Mouse (Mus musculus): ENCODE measurements around the gene Setd1b. TPM values are rescaled to one million over a fixed set of nuclear protein-coding genes. Genes with fewer than 3 reads are reported as not detected.

The Setd1b gene
- polyA plus RNA-seq, 1 experiment from 2014 or later = 14.1 TPM

DNA sequence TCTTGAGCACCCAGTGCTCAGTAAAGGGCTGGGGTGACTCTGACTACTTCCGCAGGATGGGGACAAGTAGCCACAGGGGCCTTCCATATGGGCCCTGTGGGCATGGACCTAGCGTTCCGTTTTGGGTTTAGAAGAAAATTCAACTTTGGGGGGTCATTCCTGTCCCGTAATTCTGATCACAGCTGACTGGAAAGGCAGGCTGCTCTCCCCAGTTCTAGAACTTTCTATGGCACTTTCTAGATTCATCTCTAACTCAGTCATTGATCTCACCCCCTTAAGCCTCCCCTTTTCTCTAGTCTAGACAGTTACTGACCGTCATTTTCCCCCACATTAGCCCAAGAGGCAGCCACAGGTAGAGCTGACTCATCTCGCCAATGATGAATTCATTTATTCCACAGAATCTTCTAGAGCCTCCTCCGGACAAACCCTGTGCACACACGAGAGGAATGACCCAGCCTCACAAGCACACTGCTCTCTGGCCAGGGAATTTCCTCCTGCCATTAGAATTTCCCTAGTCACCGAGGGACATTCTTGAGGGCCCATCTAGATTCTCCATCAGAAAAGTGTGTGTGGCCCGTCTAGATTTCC lies 12.7 kb upstream of the Setd1b start:
- H3K27ac ChIP-seq = no peak overlapping the region
- H3K4me1 ChIP-seq (replicated peaks) = peaks cover 30% of the 10 kb centered on the region
- H3K4me3 ChIP-seq (replicated peaks) = no peak overlapping the region
- ATAC-seq = no peak
- no peak overlapping the region; the same call in 1 of the 2 replicates for H3K9ac ChIP-seq (replicated peaks)
- peaks cover 72% of the 10 kb centered on the region for H3K36me3 ChIP-seq
- no peaks in the 10 kb centered on the region for H3K27me3 ChIP-seq
- 89% methylated on average over 10 of the region's 10 CpGs for WGBS
- no peaks in the 10 kb centered on the region for H3K9me3 ChIP-seq
- H3K4me2 ChIP-seq (replicated peaks) = no peak overlapping the region

DNA sequence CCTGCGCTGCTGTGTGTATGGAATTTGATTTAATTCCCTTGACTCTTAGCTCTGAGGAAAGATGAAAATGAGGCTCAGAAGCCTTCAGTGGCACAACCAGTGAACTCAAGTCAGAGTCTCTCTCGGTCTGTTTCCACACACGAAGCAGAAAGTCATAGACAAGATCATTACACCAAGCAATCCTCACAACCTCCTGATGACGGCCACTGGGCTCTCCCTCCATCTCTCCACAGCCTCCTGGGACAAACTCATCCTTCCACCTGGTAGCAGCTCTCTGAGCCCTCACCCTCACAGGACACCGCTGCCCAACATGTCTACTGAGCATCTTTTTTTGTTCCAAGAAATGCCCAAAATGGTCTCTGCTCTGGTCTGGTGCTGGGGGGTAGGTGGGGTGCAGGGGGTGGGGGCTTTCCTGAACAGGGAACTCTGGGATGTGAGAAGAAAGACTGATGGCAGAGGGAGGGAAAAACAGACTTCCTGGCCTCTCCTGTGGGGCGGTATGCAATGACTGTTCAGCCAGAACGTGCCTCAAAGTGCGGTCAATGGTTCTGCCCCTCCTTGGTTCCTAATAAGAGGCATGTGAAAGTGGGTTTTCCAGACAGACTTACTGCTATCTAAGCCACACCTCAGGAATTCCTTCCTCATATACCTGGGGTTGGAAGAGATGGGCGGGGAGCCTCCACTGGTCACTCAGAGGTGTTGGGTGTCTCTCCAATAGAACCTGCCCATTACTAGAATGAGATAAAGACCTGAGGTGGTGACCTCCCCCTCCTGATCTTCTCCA lies 11.8 kb upstream of the Setd1b start:
- H3K27ac ChIP-seq = no peak overlapping the region
- ATAC-seq = no peak
- no peaks in the 10 kb centered on the region for H3K27me3 ChIP-seq
- H3K36me3 ChIP-seq = peaks cover 79% of the 10 kb centered on the region
- H3K4me1 ChIP-seq (replicated peaks) = peaks cover 39% of the 10 kb centered on the region
- H3K4me2 ChIP-seq (replicated peaks) = no peak overlapping the region
- no peaks in the 10 kb centered on the region for H3K9me3 ChIP-seq
- 88% methylated on average over 9 of the region's 9 CpGs for WGBS
- no peak overlapping the region for H3K4me3 ChIP-seq (replicated peaks)
- no peak overlapping the region; the same call in 1 of the 2 replicates for H3K9ac ChIP-seq (replicated peaks)

DNA sequence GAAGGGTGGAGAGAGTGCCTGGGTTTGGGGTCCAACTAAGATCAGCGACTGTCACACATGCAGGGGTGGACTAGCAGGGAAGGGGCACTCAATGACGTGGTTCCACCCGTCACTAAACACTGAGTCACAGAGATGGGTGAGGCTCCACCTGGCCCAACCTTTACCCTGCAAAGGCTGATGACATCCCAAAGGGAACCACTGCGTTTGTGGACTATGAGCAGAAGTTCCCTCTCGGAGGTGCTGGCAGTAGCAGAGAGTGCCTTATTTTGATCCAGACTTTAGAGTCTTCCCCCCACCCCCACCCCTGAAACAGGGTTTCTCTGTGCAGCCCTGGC lies 11.2 kb upstream of the Setd1b start:
- no peaks in the 10 kb centered on the region for H3K9me3 ChIP-seq
- H3K36me3 ChIP-seq = peaks cover 79% of the 10 kb centered on the region
- H3K9ac ChIP-seq (replicated peaks) = no peak overlapping the region
- no peak for ATAC-seq
- H3K27me3 ChIP-seq = no peaks in the 10 kb centered on the region
- no peak overlapping the region for H3K4me2 ChIP-seq (replicated peaks)
- 90% methylated on average over 5 of the region's 5 CpGs for WGBS
- H3K27ac ChIP-seq = no peak overlapping the region
- no peak overlapping the region for H3K4me3 ChIP-seq (replicated peaks)
- peaks cover 45% of the 10 kb centered on the region for H3K4me1 ChIP-seq (replicated peaks)

DNA sequence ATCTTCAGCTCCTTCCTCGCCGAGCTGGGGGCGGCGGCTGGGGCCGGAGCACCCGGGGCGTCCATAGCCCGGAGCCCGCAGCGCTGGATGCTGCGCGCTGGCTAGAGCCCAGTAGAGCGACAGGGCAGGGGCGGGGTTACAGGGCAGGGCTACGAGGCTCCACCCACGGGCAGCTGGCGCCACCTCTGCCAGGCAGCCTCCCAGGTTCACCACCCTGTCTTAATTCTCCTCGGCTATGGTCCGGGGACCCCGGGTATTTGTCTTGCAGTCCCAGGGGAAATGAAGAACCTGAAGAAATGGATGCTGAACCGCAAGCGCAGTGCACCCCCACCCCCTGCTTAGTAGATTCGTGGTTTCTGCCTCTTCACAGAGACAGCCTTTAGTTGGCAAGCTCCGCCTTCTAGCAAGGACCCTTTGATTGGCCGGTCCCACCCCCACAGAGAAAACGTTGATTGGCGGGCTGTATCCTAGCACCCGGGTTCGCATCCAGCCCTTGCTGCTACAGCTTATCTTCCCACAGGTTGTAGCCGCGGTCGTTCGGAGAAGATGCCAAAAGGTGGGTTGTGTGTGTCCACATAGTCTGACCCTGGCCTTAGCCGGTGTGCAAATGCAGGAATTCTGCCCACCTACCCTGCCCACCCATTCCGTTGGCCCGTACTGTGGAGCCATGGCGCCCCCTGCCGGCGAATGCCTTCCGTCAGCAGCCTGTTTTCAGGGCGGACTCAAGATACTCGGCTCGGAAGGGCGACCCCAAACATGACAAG lies 9.5 kb upstream of the Setd1b start, which contains the start of gene Rhof:
Rhof (minus strand) TSS at position 385 of the 764 bp plus-strand sequence.
- Histone ChIP-seq H3K9me3 (no peaks in the 10 kb centered on the region), H3K4me2 (replicated peaks) (peak within 1 kb of the TSS; percentile 97), H3K27me3 (no peaks in the 10 kb centered on the region), H3K27ac (peak within 1 kb of the TSS; percentile 100), H3K9ac (replicated peaks) (peak within 1 kb of the TSS; percentile 61), H3K4me3 (replicated peaks) (peak within 1 kb of the TSS; percentile 96), H3K4me1 (replicated peaks) (peaks cover 62% of the 10 kb centered on the region), H3K36me3 (peaks cover 67% of the 10 kb centered on the region)
- 3% methylated on average over 42 of the region's 44 CpGs for WGBS
- peak; percentile 47 for ATAC-seq

DNA sequence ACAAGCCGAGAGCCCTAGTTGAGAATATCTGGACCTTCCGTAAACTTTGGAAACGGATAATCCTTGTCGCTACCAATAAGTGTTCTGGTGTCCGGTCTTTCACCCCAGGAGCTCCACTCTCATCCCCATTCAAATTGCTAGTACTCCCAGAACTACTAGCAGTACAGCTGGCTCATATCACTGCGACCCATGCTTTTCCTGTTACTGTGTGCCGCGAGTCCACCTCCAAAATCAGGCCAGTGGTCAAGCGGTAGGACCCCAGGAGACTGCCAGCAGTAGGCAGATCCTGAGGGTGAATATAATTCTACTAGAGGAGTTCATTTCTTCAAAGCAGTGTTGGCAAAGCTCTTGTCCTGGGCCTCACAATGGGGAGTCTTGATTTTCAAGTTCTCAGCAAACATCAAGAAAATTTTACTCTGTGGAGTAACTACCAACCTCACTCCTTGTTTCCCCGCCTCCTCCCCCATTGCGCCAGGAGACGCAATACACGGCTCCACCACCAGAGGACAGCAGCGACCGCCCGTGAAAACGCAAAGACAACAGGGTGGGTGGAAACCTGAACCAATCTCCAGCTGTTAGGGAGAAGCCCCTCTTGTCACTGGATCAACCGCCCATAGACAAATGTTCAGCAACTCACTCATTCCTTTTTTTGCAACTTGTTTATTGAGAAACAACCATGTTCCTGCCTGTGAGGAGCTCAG lies 8.8 kb upstream of the Setd1b start:
- H3K27me3 ChIP-seq = no peaks in the 10 kb centered on the region
- peaks cover 67% of the 10 kb centered on the region for H3K4me1 ChIP-seq (replicated peaks)
- H3K36me3 ChIP-seq = peaks cover 60% of the 10 kb centered on the region
- 20% methylated on average over 18 of the region's 18 CpGs for WGBS
- H3K4me2 ChIP-seq (replicated peaks) = peak overlapping the region; percentile 97
- H3K9me3 ChIP-seq = no peaks in the 10 kb centered on the region
- ATAC-seq = no peak
- peak overlapping the region; percentile 96 for H3K4me3 ChIP-seq (replicated peaks)
- H3K9ac ChIP-seq (replicated peaks) = peak overlapping the region; percentile 100
- H3K27ac ChIP-seq = peak overlapping the region; percentile 100

DNA sequence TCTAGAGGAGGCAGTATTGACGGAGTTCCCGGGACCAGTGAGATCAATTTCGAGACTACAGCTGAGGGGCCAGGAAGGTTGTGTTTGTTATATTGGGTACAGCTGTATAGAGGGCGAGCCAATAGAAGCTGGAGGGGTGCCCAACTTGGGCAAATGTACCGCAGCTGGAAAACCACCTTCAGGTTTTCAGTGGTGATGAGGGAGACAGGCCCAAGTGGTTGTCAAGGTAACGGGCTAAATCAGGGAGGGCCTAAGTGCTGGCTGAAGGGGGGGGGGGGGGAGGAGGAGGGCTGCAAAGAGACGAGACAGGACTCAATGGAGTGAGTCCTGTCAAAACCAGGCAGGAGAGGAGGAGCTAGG lies 8.2 kb upstream of the Setd1b start:
- 12% methylated on average over 7 of the region's 7 CpGs for WGBS
- peaks cover 67% of the 10 kb centered on the region for H3K4me1 ChIP-seq (replicated peaks)
- no peak for ATAC-seq
- H3K4me2 ChIP-seq (replicated peaks) = peak overlapping the region; percentile 97
- no peaks in the 10 kb centered on the region for H3K9me3 ChIP-seq
- peak overlapping the region; percentile 96 for H3K4me3 ChIP-seq (replicated peaks)
- H3K9ac ChIP-seq (replicated peaks) = peak overlapping the region; percentile 100
- H3K27ac ChIP-seq = peak overlapping the region; percentile 100
- H3K27me3 ChIP-seq = no peaks in the 10 kb centered on the region
- H3K36me3 ChIP-seq = peaks cover 55% of the 10 kb centered on the region

DNA sequence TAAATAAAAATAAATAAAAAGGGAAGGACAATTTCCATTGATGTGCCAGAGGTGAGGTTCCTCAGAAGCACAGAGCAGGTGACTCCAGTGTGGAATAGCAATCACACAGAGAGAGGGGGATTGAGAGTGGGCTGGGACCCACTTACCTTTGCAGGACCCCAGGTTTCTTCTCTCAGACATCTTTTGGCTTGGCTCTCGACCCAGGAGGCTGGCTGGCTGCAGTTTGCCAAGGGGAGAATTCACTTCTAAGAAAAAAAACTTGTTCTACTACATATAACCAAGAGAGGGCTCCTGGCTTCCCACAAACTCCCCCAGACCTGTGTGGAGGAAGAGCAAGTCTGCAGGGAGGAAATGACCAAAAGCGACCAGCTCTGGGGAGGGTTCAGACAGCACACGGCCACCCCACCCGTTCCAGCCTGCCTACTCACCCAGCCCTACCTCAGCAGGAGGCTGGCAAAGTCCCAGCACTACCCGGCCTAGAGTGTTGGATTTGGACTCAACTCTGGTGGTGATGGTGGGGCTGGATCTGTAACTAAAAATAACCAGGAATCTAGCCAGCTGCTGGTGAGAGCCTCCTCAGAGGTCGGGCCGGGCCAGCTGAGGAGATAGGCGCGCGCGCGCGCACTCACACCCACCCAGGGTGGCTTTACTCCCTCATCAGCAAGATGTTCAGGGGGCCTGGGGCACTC lies 7.7 kb upstream of the Setd1b start:
- no peak for ATAC-seq
- Histone ChIP-seq H3K4me1 (replicated peaks) (peaks cover 67% of the 10 kb centered on the region), H3K27ac (peak overlapping the region; percentile 100), H3K36me3 (peaks cover 50% of the 10 kb centered on the region), H3K27me3 (no peaks in the 10 kb centered on the region), H3K4me3 (replicated peaks) (peak overlapping the region; percentile 96), H3K9ac (replicated peaks) (peak overlapping the region; percentile 100), H3K9me3 (no peaks in the 10 kb centered on the region), H3K4me2 (replicated peaks) (peak overlapping the region; percentile 97)
- WGBS = 19% methylated on average over 13 of the region's 13 CpGs

DNA sequence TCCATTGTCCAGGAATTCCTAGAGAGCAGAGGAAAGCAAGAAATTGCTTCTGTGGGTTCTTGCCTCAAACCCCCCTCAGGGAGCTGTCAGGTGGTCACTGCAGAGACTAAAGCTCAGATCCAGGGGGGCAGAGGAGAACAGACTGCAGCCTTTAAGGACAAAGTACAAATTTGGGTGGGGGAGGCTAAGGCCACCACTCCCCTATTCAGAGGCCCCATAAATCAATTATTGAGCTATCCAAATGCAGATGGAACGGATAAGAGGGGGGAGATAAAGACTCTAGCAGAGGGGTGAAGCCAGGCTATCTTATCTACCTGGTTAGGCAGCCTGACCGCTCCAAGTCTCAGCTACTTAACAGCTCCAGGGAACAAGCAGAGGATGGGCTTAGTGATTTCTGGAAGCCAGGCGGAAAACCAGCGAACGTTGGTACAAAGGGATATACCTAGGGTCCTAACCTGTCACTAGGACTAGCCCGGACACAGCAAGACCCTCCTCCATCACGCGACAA lies 7.1 kb upstream of the Setd1b start:
- H3K9me3 ChIP-seq = no peaks in the 10 kb centered on the region
- H3K9ac ChIP-seq (replicated peaks) = peak overlapping the region; percentile 100
- no peaks in the 10 kb centered on the region for H3K27me3 ChIP-seq
- peak overlapping the region; percentile 100 for H3K27ac ChIP-seq
- peak overlapping the region; percentile 96 for H3K4me3 ChIP-seq (replicated peaks)
- peaks cover 67% of the 10 kb centered on the region for H3K4me1 ChIP-seq (replicated peaks)
- ATAC-seq = no peak
- H3K4me2 ChIP-seq (replicated peaks) = peak overlapping the region; percentile 97
- H3K36me3 ChIP-seq = peaks cover 44% of the 10 kb centered on the region
- 19% methylated on average over 8 of the region's 8 CpGs for WGBS

DNA sequence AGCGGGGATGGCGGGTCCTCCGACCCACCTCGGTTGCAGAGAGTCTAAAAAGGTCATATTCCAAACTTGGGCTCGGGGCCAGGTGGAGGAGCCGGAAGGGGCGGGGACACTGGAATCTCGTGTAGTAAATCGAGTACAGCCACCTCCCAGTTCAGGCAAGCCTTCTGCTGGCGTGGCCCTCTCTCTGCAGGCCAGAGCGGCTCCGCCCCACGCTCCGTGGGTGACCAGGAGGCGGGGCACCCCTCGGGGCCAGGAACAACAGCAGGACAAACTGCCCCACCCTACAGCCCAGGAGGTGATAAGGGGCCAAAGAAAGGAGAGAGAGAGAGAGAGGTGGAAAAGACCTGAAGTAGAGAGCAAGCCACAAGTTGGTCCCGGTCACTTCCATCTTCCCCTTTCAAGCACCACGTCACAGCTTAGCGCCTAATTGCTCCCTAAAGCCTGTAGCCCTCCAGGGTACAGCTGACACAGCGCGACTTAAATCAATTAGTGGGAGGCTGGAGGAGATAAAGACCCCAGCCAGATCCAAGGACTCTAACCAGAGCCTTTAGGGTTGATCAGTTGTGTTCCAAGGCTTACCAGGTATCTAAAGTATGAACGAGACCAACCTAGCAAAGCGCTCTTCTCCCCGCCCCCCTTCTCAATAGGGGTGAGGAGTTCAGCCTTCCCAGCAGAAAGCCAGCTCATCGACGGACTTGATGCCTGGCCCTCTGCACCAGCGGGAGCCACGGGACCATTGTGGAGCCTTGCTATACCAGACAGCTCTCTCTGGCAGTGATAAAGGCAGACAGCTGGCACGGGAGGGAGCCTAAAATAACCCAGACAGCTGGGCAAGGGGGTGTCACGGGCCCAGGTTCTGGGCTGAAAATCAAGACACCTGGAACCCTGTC lies 6.3 kb upstream of the Setd1b start:
- ATAC-seq = no peak
- peak overlapping the region; percentile 100 for H3K9ac ChIP-seq (replicated peaks)
- peaks cover 67% of the 10 kb centered on the region for H3K4me1 ChIP-seq (replicated peaks)
- H3K4me2 ChIP-seq (replicated peaks) = peak overlapping the region; percentile 97
- H3K36me3 ChIP-seq = peaks cover 36% of the 10 kb centered on the region
- H3K27ac ChIP-seq = peak overlapping the region; percentile 100
- H3K4me3 ChIP-seq (replicated peaks) = peak overlapping the region; percentile 96
- WGBS = 6% methylated on average over 30 of the region's 30 CpGs
- no peaks in the 10 kb centered on the region for H3K27me3 ChIP-seq
- no peaks in the 10 kb centered on the region for H3K9me3 ChIP-seq

DNA sequence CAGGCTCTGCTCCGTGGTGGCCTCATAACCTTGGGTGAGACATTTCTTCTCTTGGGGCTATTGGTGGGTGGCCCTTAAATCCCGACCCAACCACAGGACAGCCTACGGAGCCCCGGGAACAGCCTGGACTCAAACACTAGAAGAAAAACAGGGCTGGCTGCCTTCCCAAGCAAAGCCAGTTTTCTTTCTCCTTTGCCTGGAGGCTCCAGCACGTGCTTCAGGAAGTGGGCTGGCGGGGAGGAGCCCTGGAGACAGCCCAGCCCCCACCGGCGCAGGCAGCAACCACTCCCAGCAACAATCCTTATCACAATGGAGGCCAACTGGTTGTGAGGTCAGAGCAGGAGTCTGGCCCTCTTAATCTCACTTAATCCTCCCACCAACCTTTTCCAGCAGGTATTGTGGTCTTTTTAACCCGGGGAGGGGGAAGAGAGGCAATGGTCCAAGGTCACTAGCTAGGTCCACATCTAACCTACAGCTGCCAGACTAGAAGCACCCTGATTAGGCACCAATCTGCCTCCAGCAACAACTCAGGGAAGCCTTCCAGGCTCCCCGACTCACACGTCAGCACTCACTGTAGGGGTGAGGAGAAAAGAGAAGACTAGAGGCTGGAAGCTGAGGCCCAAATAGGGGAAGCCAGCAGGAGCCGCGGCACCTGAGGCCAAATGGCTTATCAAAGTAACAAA lies 5.5 kb upstream of the Setd1b start:
- Histone ChIP-seq H3K4me3 (replicated peaks) (peak overlapping the region; percentile 96), H3K36me3 (peaks cover 32% of the 10 kb centered on the region), H3K9me3 (no peaks in the 10 kb centered on the region), H3K27me3 (no peaks in the 10 kb centered on the region), H3K4me1 (replicated peaks) (peaks cover 64% of the 10 kb centered on the region), H3K27ac (peak overlapping the region; percentile 100), H3K9ac (replicated peaks) (peak overlapping the region; percentile 100), H3K4me2 (replicated peaks) (peak overlapping the region; percentile 97)
- WGBS = 0% methylated on average over 13 of the region's 13 CpGs
- peak; percentile 24; the same call in 1 of the 2 replicates for ATAC-seq
